In the genomic region with DNA sequence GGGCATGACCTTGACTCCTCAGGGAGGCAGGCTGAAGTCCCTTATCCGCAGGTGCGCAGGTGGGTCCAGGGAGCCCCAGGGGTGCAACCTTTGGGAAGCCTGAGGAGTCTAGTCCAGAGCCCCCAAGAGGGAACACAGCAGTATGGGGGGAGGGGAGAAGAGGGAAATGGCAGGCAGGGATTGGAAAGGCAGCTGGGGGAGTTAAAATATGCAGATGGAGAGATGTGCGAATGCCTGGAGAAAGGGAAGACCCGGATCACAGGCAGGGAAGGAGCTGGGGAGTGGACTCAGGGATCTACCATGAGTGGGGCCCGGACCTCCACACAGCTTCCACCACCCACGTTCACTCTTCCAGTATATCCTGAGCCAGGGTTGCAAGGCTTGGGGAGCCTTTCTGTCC, we compare ENCODE assay signal across 18 mouse cellular contexts. TPM values are rescaled to one million over a fixed set of nuclear protein-coding genes. Genes with fewer than 3 reads are reported as not detected.
DNase-seq lines count a peak whose midpoint lies in the region; ATAC-seq and TF ChIP-seq lines count a peak whose summit lies in the region.
"Had no signal": no experiment of that assay in that cellular context is flagged by ENCODE, and none has a peak within 500 bp of the region (broad histone marks: within the 10 kb centered on the region; RNA-seq: fewer than 3 reads in every experiment).

No protein-coding gene starts in this region.

- TF ChIP-seq CTCF in kidney, postnatal 0 days (IDR thresholded peaks at IDR 0.05; ENCODE audit: low read depth): no peak
- no peak for TF ChIP-seq CTCF in kidney, adult 2 months (conservative IDR thresholded peaks at IDR 0.05; ENCODE audit: insufficient read depth, insufficient read length, low read depth, low read length)
- TF ChIP-seq CTCF in brain, embryonic 14.5 days (IDR thresholded peaks at IDR 0.05; ENCODE audit: borderline replicate concordance, extremely low read depth, insufficient read depth, insufficient read length): no peak
- no peak for TF ChIP-seq CTCF in forebrain, postnatal 0 days (IDR thresholded peaks at IDR 0.05; ENCODE audit: low read depth)

- no peaks in the 10 kb centered on the region for H3K27me3 ChIP-seq in kidney, postnatal 0 days (ENCODE audit: insufficient read depth, low read length)
- no peaks in the 10 kb centered on the region for H3K27me3 ChIP-seq in kidney, adult 2 months (replicated peaks; ENCODE audit: control insufficient read depth, insufficient read depth, low read length)
- H3K27me3 ChIP-seq in forebrain, postnatal 0 days (ENCODE audit: insufficient read depth, low read length): no peaks in the 10 kb centered on the region
- H3K27me3 ChIP-seq: embryonic facial prominence, embryonic 15.5 days; liver, embryonic 13.5 days had no signal

- no peaks in the 10 kb centered on the region for H3K9me3 ChIP-seq in kidney, postnatal 0 days (replicated peaks; ENCODE audit: low read length)
- no peaks in the 10 kb centered on the region for H3K9me3 ChIP-seq in forebrain, postnatal 0 days (ENCODE audit: low read length)
- H3K9me3 ChIP-seq: embryonic facial prominence, embryonic 15.5 days; heart, embryonic 10.5 days; liver, embryonic 13.5 days had no signal

- no peaks in the 10 kb centered on the region for H3K36me3 ChIP-seq in kidney, postnatal 0 days (ENCODE audit: insufficient read depth, low read length)
- H3K36me3 ChIP-seq in kidney, adult 2 months (ENCODE audit: control insufficient read depth, insufficient read depth, low read length): no peaks in the 10 kb centered on the region
- no peaks in the 10 kb centered on the region for H3K36me3 ChIP-seq in forebrain, postnatal 0 days (ENCODE audit: insufficient read depth)
- H3K36me3 ChIP-seq: embryonic facial prominence, embryonic 15.5 days; heart, embryonic 10.5 days; liver, embryonic 13.5 days had no signal

- H3K9ac ChIP-seq in kidney, postnatal 0 days (ENCODE audit: low read depth, low read length): no peak overlapping the region
- H3K9ac ChIP-seq in forebrain, postnatal 0 days: no peak overlapping the region
- H3K9ac ChIP-seq: embryonic facial prominence, embryonic 15.5 days; liver, embryonic 13.5 days had no signal

- no peak overlapping the region for H3K27ac ChIP-seq in kidney, postnatal 0 days
- no peak overlapping the region for H3K27ac ChIP-seq in kidney, adult 2 months (ENCODE audit: insufficient read depth, low read depth, low read length)
- no peak overlapping the region for H3K27ac ChIP-seq in forebrain, postnatal 0 days (ENCODE audit: low read depth, low read length)
- H3K27ac ChIP-seq: embryonic facial prominence, embryonic 15.5 days; heart, embryonic 10.5 days; liver, embryonic 13.5 days had no signal

- TF ChIP-seq POLR2A in kidney, adult 2 months (IDR thresholded peaks at IDR 0.05; ENCODE audit: low read depth, low read length): no peak
- TF ChIP-seq POLR2A in brain, embryonic 14.5 days (IDR thresholded peaks at IDR 0.05; ENCODE audit: borderline replicate concordance, extremely low read depth, insufficient read depth, insufficient read length, poor library complexity, severe bottlenecking): no peak

- DNase-seq in kidney, postnatal 0 days (ENCODE audit: low spot score): peak; percentile 60
- no peak for DNase-seq in kidney, adult 2 months
- peak; percentile 63 for DNase-seq in retina, postnatal 1 day
- DNase-seq in retina, embryonic 14.5 days (ENCODE audit: low spot score): no peak
- peak; percentile 86 for DNase-seq in brain, embryonic 14.5 days (ENCODE audit: low read depth)
- DNase-seq in forebrain, postnatal 0 days: peak; percentile 53
- DNase-seq in cerebellum, adult 8-10 months: no peak
- DNase-seq: cerebellum, adult 11 months; gastrocnemius, postnatal 36 days; liver, embryonic 13.5 days; lung, postnatal 10 days had no signal

- no peak overlapping the region for H3K4me3 ChIP-seq in kidney, postnatal 0 days (replicated peaks; ENCODE audit: low read depth, low read length)
- no peak overlapping the region for H3K4me3 ChIP-seq in kidney, adult 2 months (ENCODE audit: insufficient read depth, low read depth, low read length)
- no peak overlapping the region for H3K4me3 ChIP-seq in forebrain, postnatal 0 days (ENCODE audit: low read depth, low read length)
- H3K4me3 ChIP-seq: embryonic facial prominence, embryonic 15.5 days; heart, embryonic 10.5 days; liver, embryonic 13.5 days had no signal

- H3K4me2 ChIP-seq in kidney, postnatal 0 days (ENCODE audit: low read length): no peak overlapping the region
- H3K4me2 ChIP-seq in forebrain, postnatal 0 days (ENCODE audit: low read depth): no peak overlapping the region
- H3K4me2 ChIP-seq: embryonic facial prominence, embryonic 15.5 days; liver, embryonic 13.5 days had no signal

- peaks cover 16% of the 10 kb centered on the region for H3K4me1 ChIP-seq in kidney, postnatal 0 days (replicated peaks; ENCODE audit: insufficient read depth, low read length)
- H3K4me1 ChIP-seq in kidney, adult 2 months (ENCODE audit: control insufficient read depth, insufficient read depth, low read length): peaks cover 10% of the 10 kb centered on the region
- H3K4me1 ChIP-seq in forebrain, postnatal 0 days (ENCODE audit: insufficient read depth): no peaks in the 10 kb centered on the region
- H3K4me1 ChIP-seq: liver, embryonic 13.5 days had no signal

- WGBS in kidney, postnatal 0 days: 28% methylated on average over 6 of the region's 6 CpGs
- WGBS in kidney, adult 2 months: 51% methylated on average over 6 of the region's 6 CpGs
- WGBS in forebrain, postnatal 0 days: 20% methylated on average over 6 of the region's 6 CpGs

- no peak for ATAC-seq in kidney, postnatal 0 days (replicated peaks; ENCODE audit: low FRiP score, low read depth)
- ATAC-seq in forebrain, postnatal 0 days: peak; percentile 38; the same call in 1 of the 2 replicates
- ATAC-seq: activated CD4-positive, CD25-positive, alpha-beta regulatory T cell, adult 4 months; inflammation-experienced regulatory T-cells, adult 6 months had no signal

RNA-seq across cellular contexts. Expression of a gene that starts 44.2 kb away (rescaled TPM):
- 36.5 and 40.2 TPM in 2 replicates for polyA plus RNA-seq in kidney, postnatal 0 days (2015; fragmentation: Nextera tagmentation; extraction: Ambion mirVana)
- 62.8 and 79.7 TPM in 2 replicates for polyA plus RNA-seq in kidney, adult 2 months (2012; rRNA removed)
- 13.9 and 69.3 TPM in 2 replicates for polyA plus RNA-seq in brain, embryonic 14.5 days (2012; rRNA removed)
- 25.7 and 41.6 TPM in 2 replicates for total RNA-seq in forebrain, postnatal 0 days (2014; rRNA removed)
- 28.8 and 41.0 TPM in 2 replicates for polyA plus RNA-seq in forebrain, postnatal 0 days (2015; fragmentation: Nextera tagmentation; extraction: Ambion mirVana)
- total RNA-seq: gastrocnemius, postnatal 36 days; heart, postnatal 25 days; megakaryocyte-erythroid progenitor cell, adult 5-6 weeks had no signal
- polyA plus RNA-seq: activated CD4-positive, CD25-positive, alpha-beta regulatory T cell, adult 4 months; inflammation-experienced regulatory T-cells, adult 6 months; liver, embryonic 13.5 days; stomach, embryonic 14.5 days had no signal

Comparison
In these comparisons a context has a peak if more than half of its experiments do, and no peak if none do; other contexts are left out.
1. DNase-seq: peak in kidney, postnatal 0 days (single experiment), retina, postnatal 1 day (single experiment), brain, embryonic 14.5 days (single experiment) and forebrain, postnatal 0 days (single experiment); none in kidney, adult 2 months (single experiment), retina, embryonic 14.5 days (single experiment) and cerebellum, adult 8-10 months (single experiment).